Mouse (Mus musculus) liver, adult 2 months (tissue): Measurements from ENCODE around the gene Ndufv2. TPM values are rescaled to one million over a fixed set of nuclear protein-coding genes. Genes with fewer than 3 reads are reported as not detected.
A peak's percentile ranks its signal among the peaks of the same experiment; 100 is the strongest.
"Not testable (repeated sequence)": the region's sequence is repeated elsewhere in the genome, so short reads cannot be mapped to it uniquely, and the experiment has no call there.

Experiments
- DNase-seq: peaks from one replicate; pipeline ENCODE4 v3.0.0-alpha.2; 2011; ENCODE audit warnings: low read depth, low spot score; ENCODE audit errors: extremely low read depth
- H3K27ac ChIP-seq: fragments of 200-500 bp; replicated peaks from 2 replicates; pipeline ENCODE4 v1.5.1; 2012; ENCODE audit warnings: low read depth, mild to moderate bottlenecking, control low read depth, inconsistent platforms, low read length; ENCODE audit not compliant: insufficient read depth
- H3K27me3 ChIP-seq: fragments of 200-500 bp; 2 replicates; pipeline ENCODE4 v1.6.1; 2012; ENCODE audit warnings: mild to moderate bottlenecking, moderate library complexity, low read length, inconsistent platforms; ENCODE audit not compliant: control insufficient read depth, insufficient read depth
- H3K36me3 ChIP-seq: fragments of 200-500 bp; 2 replicates; pipeline ENCODE4 v1.6.1; 2012; ENCODE audit warnings: low read length, inconsistent platforms; ENCODE audit not compliant: control insufficient read depth, insufficient read depth
- H3K4me1 ChIP-seq: fragments of 200-500 bp; 2 replicates; pipeline ENCODE4 v1.6.1; 2011; ENCODE audit warnings: low read length; ENCODE audit not compliant: control insufficient read depth, insufficient read depth
- H3K4me3 ChIP-seq: fragments of 200-500 bp; 2 replicates; pipeline ENCODE4 v1.5.1; 2011; ENCODE audit warnings: low read depth, mild to moderate bottlenecking, control low read depth, low read length, moderate library complexity; ENCODE audit not compliant: insufficient read depth
- H3K79me2 ChIP-seq: fragments of 200-500 bp; 2 replicates; pipeline ENCODE4 v1.6.1; 2012; ENCODE audit warnings: inconsistent platforms, mild to moderate bottlenecking, low read length, moderate library complexity; ENCODE audit not compliant: control insufficient read depth, insufficient read depth
- H3K9ac ChIP-seq: fragments of 200-500 bp; 2 replicates; pipeline ENCODE4 v1.6.1; 2012; ENCODE audit warnings: low read depth, mild to moderate bottlenecking, control low read depth, inconsistent platforms, low read length
- CTCF ChIP-seq: fragments of 200-500 bp; IDR thresholded peaks from 2 replicates; pipeline ENCODE4 v1.5.1; 2011; ENCODE audit warnings: low read depth, low read length, control low read depth
- POLR2A ChIP-seq: fragments of 200-500 bp; IDR thresholded peaks from 2 replicates; pipeline ENCODE4 v1.6.1; 2011; ENCODE audit warnings: low read length, control low read depth; ENCODE audit not compliant: insufficient read depth; ENCODE audit errors: extremely low read depth
- WGBS: fragments of 180-500 bp; shearing (Covaris S2); methylation state at CpG from one replicate; pipeline ENCODE4 v1.1.7; 2018; 5-methylcytosine and 5-hydroxymethylcytosine counted together
- polyA plus RNA-seq: library from polyadenylated mRNA; depleted of rRNA; stranded (reverse); fragments of >200 nt; gene quantifications from 2 replicates; pipeline ENCODE4 v1.2.3, GENCODE M21; 2012
- total RNA-seq: library from RNA; depleted of rRNA; stranded (reverse); fragments of >200 nt; gene quantifications from 2 replicates; pipeline ENCODE4 v1.2.3, GENCODE M21; 2014

Ndufv2 gene
- total and polyA plus RNA-seq, 2 experiments, result 55.9 to 180 TPM

DNA sequence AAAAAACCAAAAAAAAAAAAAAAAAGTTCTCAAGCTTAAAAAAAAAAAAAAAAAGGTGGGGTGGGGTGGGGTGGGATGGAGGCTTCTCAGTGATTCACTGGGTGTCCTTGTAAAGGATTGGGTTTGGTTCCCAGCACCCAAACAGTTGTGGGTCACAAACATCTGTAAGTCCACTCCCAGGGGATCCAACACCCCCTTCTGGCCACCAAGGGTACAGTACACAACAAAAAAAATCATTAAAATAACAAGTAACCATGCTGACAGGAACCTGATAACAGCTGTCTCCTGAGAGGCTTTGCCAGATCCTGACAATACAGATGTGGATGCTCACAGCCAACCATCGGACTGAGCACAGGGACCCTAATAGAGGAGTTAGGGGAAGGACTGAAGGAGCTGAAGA lies 16.9 kb downstream of the Ndufv2 start:
- H3K27ac ChIP-seq, result no peak overlapping the region
- peaks cover 37% of the 10 kb centered on the region for H3K36me3 ChIP-seq
- H3K27me3 ChIP-seq, result no peaks in the 10 kb centered on the region
- no peak for DNase-seq
- 89% methylated on average over 1 of the region's 1 CpGs for WGBS
- H3K9ac ChIP-seq, result no peak overlapping the region
- no peaks in the 10 kb centered on the region for H3K79me2 ChIP-seq
- H3K4me1 ChIP-seq, result no peaks in the 10 kb centered on the region
- TF ChIP-seq CTCF, result no peak
- no peak for TF ChIP-seq POLR2A
- H3K4me3 ChIP-seq, result no peak overlapping the region

DNA sequence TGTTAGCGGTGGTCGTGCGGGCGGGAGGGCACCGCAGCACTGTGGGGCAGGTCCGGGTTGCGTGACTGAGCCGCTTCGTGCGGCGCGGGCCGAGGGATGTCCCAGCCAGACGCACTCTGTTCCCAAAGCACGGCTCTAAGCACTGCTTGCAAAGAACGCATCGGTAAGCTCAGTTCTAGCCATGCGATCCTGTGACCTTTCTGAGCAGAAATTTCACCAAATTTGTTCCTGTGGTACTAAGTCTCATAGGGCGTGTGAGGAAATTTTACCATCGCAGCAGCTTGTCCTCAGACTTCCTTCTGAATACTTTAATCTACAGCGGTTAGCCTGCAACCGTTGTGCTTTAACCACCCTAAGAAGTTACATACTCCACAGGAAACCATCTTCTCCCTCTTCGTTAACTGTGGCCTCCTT lies 23.9 kb downstream of the Ndufv2 start:
- H3K4me3 ChIP-seq, result peak overlapping the region; percentile 86
- H3K4me1 ChIP-seq, result peaks cover 6% of the 10 kb centered on the region; the same call in 1 of the 2 replicates
- no peaks in the 10 kb centered on the region for H3K27me3 ChIP-seq
- WGBS, result 3% methylated on average over 23 of the region's 23 CpGs
- TF ChIP-seq POLR2A, result no peak
- no peak for TF ChIP-seq CTCF
- peak overlapping the region; percentile 19 for H3K27ac ChIP-seq
- DNase-seq, result peak; percentile 46
- peaks cover 24% of the 10 kb centered on the region for H3K36me3 ChIP-seq
- H3K79me2 ChIP-seq, result peaks cover 6% of the 10 kb centered on the region; the same call in 1 of the 2 replicates
- peak overlapping the region; percentile 70 for H3K9ac ChIP-seq

DNA sequence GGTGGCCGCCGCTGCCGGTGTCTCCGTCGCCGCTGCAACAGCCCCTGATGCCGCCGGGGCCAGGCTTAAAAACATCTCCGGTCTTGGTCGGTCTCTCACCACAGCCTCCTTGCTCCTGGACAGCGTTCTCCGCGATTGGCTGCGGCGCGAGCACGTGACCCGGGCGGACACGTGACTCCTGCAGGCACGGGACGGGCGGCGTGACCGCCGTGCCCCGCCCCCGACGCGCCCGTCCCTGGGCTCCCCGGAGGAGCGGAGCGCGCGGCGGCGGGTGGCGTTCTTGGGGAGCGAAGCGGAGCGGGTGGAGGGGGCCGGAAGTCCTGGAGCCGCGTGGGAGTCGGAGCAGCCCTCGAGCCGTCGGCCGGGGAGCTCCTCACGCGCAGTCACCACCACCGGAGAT lies 24.4 kb downstream of the Ndufv2 start, which contains the start of gene Ankrd12:
Ankrd12 (minus strand) TSS at position 156 of the 400 bp plus-strand sequence.
- peaks cover 6% of the 10 kb centered on the region; the same call in 1 of the 2 replicates for H3K79me2 ChIP-seq
- 2% methylated on average over 53 of the region's 53 CpGs for WGBS
- peak; percentile 74 for DNase-seq
- peak within 1 kb of the TSS; percentile 89 for H3K9ac ChIP-seq
- H3K27ac ChIP-seq, result peak within 1 kb of the TSS; percentile 79
- peak; percentile 29; the same call in 1 of the 2 replicates for TF ChIP-seq POLR2A
- TF ChIP-seq CTCF, result no peak
- H3K27me3 ChIP-seq, result no peaks in the 10 kb centered on the region
- H3K36me3 ChIP-seq, result peaks cover 24% of the 10 kb centered on the region
- H3K4me1 ChIP-seq, result peaks cover 6% of the 10 kb centered on the region; the same call in 1 of the 2 replicates
- H3K4me3 ChIP-seq, result peak within 1 kb of the TSS; percentile 86

DNA sequence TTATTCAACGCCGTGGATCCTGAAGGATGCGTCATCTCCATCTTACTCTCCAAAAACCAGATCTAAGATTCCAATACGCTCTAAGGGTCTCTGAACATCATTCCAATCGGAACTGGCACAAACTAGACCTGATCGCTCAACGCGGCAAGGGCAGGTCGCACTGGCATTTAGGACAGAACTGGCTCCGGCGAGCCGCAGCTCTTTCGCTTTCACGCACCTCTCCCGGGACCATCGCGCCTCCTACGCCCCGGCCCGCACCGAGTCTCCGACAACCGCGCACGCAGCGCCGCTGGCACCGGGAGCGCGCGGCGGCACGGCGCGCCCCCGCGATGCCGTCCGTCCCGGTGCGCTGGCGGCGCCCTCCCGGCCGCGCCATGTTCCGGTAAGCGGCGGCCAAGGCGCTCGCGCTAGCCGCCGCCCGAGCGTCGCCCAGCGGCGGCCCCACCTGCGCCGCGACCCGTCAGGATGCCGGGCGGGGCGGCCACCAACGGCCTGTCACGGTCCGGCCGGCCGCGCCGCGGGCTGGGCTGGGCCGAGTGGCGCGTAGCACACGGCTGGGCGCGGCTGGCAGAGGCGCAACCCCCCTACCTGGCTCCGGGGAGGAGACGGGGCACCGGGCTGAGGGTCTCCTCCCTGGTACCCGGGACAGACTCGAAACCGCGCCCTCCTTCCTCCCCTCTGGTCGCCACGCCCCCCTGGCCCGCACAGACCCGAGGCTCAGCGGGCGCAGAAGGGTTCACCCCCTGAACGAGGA lies 25.0 kb downstream of the Ndufv2 start:
- TF ChIP-seq CTCF, result no peak
- TF ChIP-seq POLR2A, result no peak
- Histone ChIP-seq H3K27ac (peak overlapping the region; percentile 79), H3K4me1 (peaks cover 6% of the 10 kb centered on the region; the same call in 1 of the 2 replicates), H3K36me3 (peaks cover 20% of the 10 kb centered on the region), H3K79me2 (peaks cover 9% of the 10 kb centered on the region; the same call in 1 of the 2 replicates), H3K9ac (peak overlapping the region; percentile 89), H3K27me3 (no peaks in the 10 kb centered on the region), H3K4me3 (peak overlapping the region; percentile 86)
- peak; percentile 16 for DNase-seq
- WGBS, result under 1% methylated on average over 93 of the region's 95 CpGs

DNA sequence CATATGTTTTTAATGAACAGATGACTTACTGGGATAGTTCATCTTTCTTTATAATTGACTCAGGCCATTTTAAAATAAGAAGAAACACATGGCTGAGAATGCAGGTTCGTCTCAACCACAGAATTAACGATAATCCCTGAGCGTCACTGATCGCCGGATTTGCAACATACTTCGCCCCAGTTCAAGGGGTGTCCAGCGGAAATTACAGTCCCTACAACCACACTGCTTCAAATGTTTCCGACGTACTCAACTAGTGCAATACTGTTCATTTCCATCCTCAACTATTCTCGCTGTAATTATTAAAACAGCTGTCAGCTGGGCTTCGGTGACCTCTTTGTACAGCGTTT lies 25.6 kb downstream of the Ndufv2 start:
- Histone ChIP-seq H3K4me1 (peaks cover 6% of the 10 kb centered on the region; the same call in 1 of the 2 replicates), H3K36me3 (peaks cover 15% of the 10 kb centered on the region), H3K27me3 (no peaks in the 10 kb centered on the region), H3K27ac (no peak overlapping the region), H3K79me2 (peaks cover 9% of the 10 kb centered on the region; the same call in 1 of the 2 replicates), H3K4me3 (peak overlapping the region; percentile 86), H3K9ac (peak overlapping the region; percentile 89)
- TF ChIP-seq CTCF (no peak), POLR2A (no peak)
- no peak for DNase-seq
- WGBS, result 5% methylated on average over 12 of the region's 12 CpGs

DNA sequence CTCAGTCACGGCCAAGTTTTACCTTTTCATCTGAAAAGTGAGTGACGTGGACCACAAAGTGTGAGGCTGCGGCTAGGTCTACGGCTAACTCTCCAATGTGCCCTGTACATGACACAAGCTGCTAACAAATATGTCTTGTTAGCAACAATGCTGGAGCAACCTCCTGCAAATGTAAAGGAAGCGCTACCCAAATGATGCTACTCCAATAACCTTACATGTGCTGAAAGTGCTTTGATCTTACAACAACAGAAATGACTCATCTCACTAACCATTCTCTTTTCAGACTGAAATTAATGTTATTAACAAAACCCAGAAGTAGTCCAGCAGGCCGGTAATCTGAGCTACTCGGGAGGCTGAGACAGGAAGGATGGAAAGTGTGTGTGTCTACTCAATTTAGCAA lies 27.4 kb downstream of the Ndufv2 start:
- H3K4me3 ChIP-seq, result no peak overlapping the region
- H3K27ac ChIP-seq, result no peak overlapping the region
- peaks cover 16% of the 10 kb centered on the region; the same call in 1 of the 2 replicates for H3K79me2 ChIP-seq
- no peak for DNase-seq
- 88% methylated on average over 7 of the region's 7 CpGs for WGBS
- no peaks in the 10 kb centered on the region for H3K27me3 ChIP-seq
- H3K36me3 ChIP-seq, result peaks cover 3% of the 10 kb centered on the region; the same call in 1 of the 2 replicates
- no peak for TF ChIP-seq POLR2A
- no peak for TF ChIP-seq CTCF
- no peak overlapping the region for H3K9ac ChIP-seq
- H3K4me1 ChIP-seq, result peaks cover 6% of the 10 kb centered on the region; the same call in 1 of the 2 replicates

DNA sequence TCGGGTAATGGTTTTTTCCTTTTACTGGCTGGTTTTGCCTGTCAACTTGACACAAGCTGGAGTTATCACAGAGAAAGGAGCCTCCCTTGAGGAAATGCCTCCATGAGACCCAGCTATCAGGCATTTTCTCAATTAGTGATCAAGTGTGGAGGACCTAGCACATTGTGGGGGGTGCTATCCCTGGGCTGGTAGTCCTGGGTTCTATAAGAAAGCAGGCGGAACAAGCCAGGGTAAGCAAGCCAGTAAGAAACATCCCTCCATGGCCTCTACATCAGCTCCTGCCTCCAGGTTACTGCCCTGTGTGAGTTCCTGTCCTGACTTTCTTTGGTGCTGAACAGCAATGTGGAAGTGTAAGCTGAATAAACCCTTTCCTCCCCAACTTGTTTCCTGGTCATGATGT lies 32.3 kb downstream of the Ndufv2 start:
- H3K79me2 ChIP-seq, result peaks cover 35% of the 10 kb centered on the region
- H3K9ac ChIP-seq, H3K4me3 ChIP-seq, H3K27ac ChIP-seq, H3K36me3 ChIP-seq, H3K4me1 ChIP-seq, H3K27me3 ChIP-seq, DNase-seq: not testable (repeated sequence)
- WGBS, result 98% methylated on average over 2 of the region's 2 CpGs
